Mouse (Mus musculus): ENCODE results near the gene Smtn.

DNA sequence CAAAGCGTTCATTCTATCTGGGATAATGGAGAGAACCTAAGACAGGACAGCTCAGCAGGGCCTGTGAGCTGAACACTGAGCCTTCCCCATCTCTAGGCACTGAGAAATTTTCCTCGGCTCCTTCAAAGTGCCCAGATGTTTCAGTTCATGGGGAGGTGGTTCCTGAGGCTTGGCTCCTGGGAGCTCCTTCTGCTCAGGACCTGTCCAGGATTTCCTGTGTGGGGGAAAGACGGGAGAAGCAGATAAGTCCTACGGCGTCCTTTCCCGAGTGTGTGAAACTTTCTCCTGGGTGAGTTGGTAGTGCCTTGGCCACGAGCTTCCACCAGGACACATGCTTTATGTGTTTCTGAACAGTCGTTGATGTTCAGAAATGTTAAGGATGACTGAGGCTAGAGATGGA is 29.9 kb upstream of the Smtn start:
- no peak for TF ChIP-seq GATA1 (IDR thresholded peaks at IDR 0.05; ENCODE audit: borderline replicate concordance, low read length)
- no peak for TF ChIP-seq GATA2 (IDR thresholded peaks at IDR 0.05; ENCODE audit: borderline replicate concordance, low read depth, low read length)
